Mouse (Mus musculus): ENCODE results near the gene Frmd4b.

Frmd4b gene

GRCm38 (mm10) chr6:97457210-97457609, 160.1 kb downstream of the Frmd4b start:
- POLR2A ChIA-PET, result interaction anchor here in 1 of 4 experiments (0.6 kb wide), 1 partner anchor 252 kb away, joined by 5 read pairs; no protein-coding TSS in a partner anchor
- CTCF ChIA-PET, result no interaction called here

DNA sequence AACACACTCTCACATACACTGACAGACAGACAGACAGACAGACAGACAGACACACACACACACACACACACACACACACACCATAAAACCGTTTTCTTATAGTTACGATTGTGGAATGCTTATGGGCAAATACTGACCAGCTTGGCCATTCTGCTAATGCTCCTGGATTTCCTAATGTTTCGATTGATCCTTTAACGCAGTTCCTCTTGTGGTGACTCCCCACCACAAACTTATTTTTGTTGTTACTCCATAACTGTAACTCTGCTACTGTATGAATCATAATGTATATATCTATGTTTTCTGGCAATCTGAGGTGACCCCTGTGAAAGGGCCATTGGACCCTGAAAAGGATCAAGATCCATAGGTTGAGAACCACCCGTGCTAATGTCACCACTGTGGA, 165.1 kb downstream of the Frmd4b start:
- POLR2A ChIA-PET, result no interaction called here
- CTCF ChIA-PET, result interaction anchor here in 1 of 4 experiments (0.6 kb wide), 1 partner anchor 644 kb away, joined by 3 read pairs; no protein-coding TSS in a partner anchor

GRCm38 (mm10) chr6:97449806-97450205, 167.5 kb downstream of the Frmd4b start:
- POLR2A ChIA-PET, result no interaction called here
- CTCF ChIA-PET, result no interaction called here

GRCm38 (mm10) chr6:97447020-97447419, 170.3 kb downstream of the Frmd4b start:
- CTCF ChIA-PET, result no interaction called here
- POLR2A ChIA-PET, result no interaction called here

- ChIA-PET POLR2A (no interaction called here), CTCF (no interaction called here)
Observed at GRCm38 (mm10) chr6:97444145-97444544, 173.2 kb downstream of the Frmd4b start.

DNA sequence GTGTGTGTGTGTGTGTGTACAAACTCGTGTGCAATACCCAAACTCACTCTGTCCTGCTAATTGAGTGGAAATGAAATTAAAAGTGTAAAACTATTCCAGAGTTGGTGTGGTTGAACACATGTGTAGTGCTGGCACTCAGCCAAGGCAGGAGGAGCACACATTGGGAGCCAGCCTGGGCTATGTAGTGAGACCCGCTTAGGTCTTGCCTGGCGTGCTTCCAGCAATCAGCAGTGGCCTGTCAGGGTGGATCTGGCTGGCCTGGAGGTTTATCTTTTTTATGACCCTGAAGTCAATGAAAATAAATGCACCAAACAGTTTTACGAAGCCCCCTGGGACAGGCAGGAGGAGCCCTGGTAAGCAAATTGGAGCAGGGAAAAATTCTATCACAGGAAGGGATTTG, 173.8 kb downstream of the Frmd4b start:
- CTCF ChIA-PET, result no interaction called here

DNA sequence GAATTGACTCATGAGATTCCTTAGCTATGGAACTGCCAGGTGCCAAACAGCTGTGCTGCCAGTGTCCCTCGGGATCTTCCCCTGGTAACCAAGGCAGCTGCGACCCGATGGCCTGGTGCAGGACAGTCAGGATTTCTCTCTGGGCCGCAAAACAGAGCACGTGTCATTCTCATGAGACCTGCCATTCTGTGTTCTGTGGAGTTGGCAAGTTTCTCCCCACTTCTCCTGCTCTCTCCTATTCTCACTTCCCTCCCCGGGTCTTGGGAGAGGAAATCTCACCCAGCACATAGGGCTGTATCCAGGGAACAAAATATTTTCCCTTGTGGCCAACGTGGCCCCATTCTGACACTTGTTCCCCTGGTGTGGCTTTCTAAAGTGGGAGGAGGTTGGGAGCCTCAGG, 176.0 kb downstream of the Frmd4b start:
- ChIA-PET CTCF (interaction anchor here in 1 of 4 experiments (1.4 kb wide), 1 partner anchor 21 kb away, joined by 3 read pairs; no protein-coding TSS in a partner anchor), POLR2A (no interaction called here)

More for the DNA sequence above, 173.8 kb downstream of the Frmd4b start:
- POLR2A ChIA-PET, result no interaction called here

DNA sequence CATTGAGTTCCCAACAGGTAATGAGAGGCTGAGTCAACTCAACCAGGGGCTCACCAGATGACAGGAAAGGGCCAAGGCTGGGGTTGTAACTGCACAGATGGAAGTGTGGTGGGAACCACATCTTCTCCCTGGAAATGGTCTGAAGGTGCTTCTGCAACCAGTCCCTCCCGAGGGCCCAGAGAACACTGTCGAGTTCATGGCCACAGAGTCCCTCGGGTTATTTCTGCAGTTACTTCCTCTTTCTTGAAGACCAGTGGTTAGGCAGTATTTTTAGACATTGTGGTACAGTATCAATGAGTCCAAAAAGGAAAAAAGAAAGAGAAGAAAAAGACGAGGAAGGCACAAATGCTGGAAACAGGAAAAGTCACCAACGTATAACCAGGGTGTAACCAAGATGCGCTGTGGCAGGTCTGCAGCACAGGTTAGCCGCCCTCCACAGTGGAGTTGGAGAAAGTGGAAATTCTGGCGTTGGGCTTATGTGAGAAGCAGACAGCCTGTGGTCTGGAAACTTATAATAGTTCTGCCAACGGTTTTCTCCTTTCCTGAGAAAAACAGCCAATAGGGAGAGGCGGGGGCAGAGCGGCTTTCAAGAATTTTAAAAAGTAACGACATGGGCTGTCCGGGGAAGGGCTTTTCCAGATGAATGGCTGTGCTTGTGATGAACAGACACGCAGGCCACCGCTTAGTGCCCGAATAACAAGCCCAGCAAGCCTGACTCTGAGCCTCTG, 178.3 kb downstream of the Frmd4b start:
- CTCF ChIA-PET, result no interaction called here
- POLR2A ChIA-PET, result no interaction called here

DNA sequence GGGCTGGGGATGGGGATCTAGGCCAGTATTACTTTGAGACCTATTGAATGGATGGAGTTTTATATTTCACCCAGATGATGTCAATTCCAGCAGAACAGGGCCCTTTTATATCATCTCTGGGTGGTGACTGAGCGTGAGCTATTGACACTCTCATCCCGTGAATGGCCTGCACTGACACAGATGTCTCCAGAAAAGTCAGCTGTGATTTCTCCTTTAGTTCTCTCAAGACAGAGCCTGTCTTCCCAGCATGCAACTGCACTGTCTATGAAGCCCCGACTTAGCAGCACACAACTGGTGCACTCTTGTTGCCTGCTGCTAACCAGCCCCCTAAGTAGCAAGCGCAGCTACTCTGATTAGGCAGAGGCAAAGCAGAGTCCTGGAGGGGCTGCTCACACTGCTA, 182.6 kb downstream of the Frmd4b start:
- CTCF ChIA-PET, result no interaction called here
- POLR2A ChIA-PET, result no interaction called here

DNA sequence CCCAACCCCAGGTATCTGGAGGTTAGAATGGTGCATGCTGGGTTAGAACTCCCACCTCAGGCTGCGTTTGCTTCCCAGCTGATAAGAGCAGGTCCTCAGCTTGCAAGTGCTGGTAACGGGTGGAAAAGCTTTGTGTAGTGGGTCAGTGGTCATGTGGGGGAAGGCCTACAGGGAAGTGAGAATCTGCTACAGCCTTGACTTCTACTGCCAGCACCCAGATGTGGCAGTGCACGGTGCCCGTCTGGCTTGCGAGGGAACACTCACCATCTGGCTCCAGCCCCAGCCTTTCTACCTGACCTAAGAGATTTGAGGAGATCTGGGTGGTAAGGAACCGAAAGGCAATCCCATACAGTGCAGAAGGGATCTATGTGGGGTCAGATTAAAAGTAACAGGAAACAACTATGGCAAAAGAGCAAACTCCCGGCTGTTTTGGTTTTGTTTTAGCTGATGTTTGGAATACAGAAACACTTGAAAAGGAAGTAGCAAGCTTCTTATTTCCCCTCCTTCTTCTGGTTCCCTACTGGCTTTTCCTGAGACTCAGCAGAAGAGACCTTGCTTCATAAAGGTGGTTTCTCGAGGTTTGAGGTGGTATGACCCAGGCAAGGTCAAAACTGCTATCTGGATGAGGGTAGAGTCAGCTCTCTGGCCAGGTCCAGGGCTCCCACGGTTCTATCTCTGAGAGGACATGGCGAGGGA, 185.9 kb downstream of the Frmd4b start:
- ChIA-PET CTCF (interaction anchor here in 1 of 4 experiments (0.7 kb wide), 1 partner anchor 1538 kb away, joined by 3 read pairs; no protein-coding TSS in a partner anchor), POLR2A (interaction anchor here in 1 of 4 experiments (0.6 kb wide), 1 partner anchor 589 kb away, joined by 4 read pairs; no protein-coding TSS in a partner anchor)

- CTCF ChIA-PET, result no interaction called here
Observed at GRCm38 (mm10) chr6:97430519-97430918, 186.8 kb downstream of the Frmd4b start.

GRCm38 (mm10) chr6:97429688-97430343, 187.5 kb downstream of the Frmd4b start:
- ChIA-PET CTCF (no interaction called here), POLR2A (no interaction called here)

More at GRCm38 (mm10) chr6:97430519-97430918, 186.8 kb downstream of the Frmd4b start:
- POLR2A ChIA-PET, result no interaction called here

DNA sequence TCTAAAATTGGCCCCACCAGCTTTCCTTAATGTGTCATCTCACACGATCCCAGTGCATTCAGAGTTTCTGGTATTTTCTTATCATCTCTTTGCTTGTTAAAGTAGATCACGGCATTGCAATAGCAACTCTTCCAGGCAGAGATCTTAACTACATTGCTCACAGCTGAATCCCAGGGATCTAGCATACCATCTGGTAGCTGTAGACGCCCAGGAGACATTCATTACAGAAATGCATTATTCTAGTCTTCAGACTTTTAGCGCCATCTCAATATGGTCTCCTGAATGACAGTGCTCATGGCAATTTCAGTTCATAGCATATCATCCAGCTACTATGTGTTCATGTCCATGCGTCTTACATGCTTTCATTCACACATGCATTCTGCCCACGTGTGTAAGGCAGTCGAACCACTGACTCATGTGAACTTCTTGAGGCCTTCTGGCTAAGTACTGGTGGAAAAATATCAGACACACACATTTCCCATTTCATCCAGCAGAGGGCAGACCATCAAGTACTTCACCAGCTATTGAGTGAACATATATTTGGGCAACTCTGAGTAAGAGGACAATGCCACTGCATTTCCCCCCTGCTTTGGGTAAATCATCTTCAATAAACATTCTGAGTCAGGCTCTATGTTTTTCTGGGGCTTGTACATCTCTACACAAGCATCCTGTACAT, 197.4 kb downstream of the Frmd4b start:
- POLR2A ChIA-PET, result interaction anchor here in 3 of 4 experiments (0.5 to 1.6 kb wide), 8 partner anchors 23 to 321 kb away, joined by 3 to 4 read pairs (median 3); partner anchors contain the start of gene Uba3 (in 1 of the 3)
- CTCF ChIA-PET, result interaction anchor here (0.5 to 2.3 kb wide), 28 partner anchors 13 to 583 kb away, joined by 3 to 14 read pairs (median 4); partner anchors contain the start of genes Eogt (in 1 of the 4), Lmod3 (in 1 of the 4) and Uba3 (in 1 of the 4)

DNA sequence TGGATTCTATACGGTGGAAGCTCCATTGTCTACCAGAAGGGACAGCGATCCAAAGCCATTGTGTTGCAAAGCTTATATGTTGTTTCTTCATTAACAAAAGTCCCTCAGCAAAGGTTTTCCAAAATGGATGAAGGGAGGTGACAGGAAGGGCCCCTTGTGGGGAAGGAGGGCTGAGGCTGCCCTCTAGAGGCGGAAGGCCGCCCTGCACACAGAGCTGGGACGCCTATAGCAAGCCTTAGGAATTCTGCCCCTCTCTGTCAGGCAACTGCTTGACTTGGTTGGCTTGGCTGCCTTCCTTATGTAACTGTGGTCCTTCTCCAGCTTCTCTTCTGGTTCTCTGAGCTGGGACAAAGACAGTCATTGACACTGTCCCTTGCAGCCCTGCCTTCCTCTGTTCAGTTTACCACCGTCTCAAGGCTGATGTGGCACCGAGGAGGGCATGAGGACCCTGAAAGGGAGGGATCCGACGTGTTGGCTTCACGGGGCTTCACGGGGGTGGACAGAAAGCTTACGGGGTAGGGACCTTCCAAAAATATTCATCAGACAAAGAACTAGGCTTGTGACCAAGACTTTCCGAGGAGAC, 200.3 kb downstream of the Frmd4b start:
- ChIA-PET CTCF (interaction anchor here (0.6 to 4.0 kb wide), 54 partner anchors 9 to 341 kb away, joined by 3 to 42 read pairs (median 4); partner anchors contain the start of genes Lmod3 (in 2 of the 4), Uba3 (in 2 of the 4) and Arl6ip5 (in 1 of the 4)), POLR2A (interaction anchor here in 2 of 4 experiments (1.0 to 2.1 kb wide), 7 partner anchors 21 to 269 kb away, joined by 3 to 6 read pairs (median 5); partner anchors contain the start of genes Eogt (in 1 of the 2) and Uba3 (in 1 of the 2))

GRCm38 (mm10) chr6:97415578-97415977, 201.8 kb downstream of the Frmd4b start:
- ChIA-PET POLR2A (interaction anchor here in 1 of 4 experiments (0.6 to 1.3 kb wide), 3 partner anchors 19 to 500 kb away, joined by 3 to 5 read pairs (median 4); no protein-coding TSS in a partner anchor), CTCF (interaction anchor here in 3 of 4 experiments (0.7 to 4.0 kb wide), 8 partner anchors 137 to 908 kb away, joined by 3 to 42 read pairs (median 12); partner anchors contain the start of gene Lmod3 (in 2 of the 3))

DNA sequence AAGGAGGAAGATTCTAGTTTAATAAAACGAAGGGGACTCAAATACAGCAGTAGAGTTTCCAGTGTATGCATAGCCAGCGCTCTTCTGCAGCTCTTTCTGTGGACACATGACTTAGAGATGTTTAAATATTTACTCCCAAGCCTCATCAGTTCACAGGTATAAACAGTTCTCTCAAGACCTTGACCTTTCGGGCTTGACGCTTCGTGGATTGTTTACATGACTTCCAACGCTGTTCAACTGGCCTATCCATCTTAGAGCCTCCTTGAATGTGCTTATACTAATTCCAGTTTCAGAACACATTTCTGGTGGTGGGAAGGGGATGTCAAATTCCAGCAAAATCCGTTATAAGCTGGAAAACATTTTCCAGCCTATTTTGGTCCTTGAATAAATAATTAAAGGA, 203.9 kb downstream of the Frmd4b start:
- CTCF ChIA-PET, result interaction anchor here in 3 of 4 experiments (0.6 to 4.0 kb wide), 15 partner anchors 8 to 309 kb away, joined by 3 to 42 read pairs (median 6); partner anchors contain the start of gene Lmod3 (in 2 of the 3)

DNA sequence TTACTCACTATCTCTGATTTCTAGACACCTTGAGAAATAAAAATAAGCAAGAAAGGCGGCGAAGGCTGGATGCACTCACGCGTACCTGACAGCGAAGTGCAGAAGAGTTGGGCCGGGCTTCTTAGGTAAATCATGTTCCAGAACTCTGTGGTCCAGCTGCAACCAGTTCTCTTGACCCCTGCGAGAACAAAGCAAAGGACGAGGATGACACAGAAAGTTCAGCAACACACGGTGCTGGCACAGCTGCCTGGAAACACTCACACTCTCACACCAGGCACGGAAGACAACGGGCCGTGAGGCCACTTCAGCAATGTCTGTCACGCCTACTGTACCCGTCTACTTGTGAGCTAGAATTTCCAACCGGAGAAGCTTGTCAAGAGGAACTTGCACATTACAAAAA, 204.9 kb downstream of the Frmd4b start:
- POLR2A ChIA-PET, result interaction anchor here (0.6 to 3.2 kb wide), 12 partner anchors 10 to 1590 kb away, joined by 3 to 20 read pairs (median 4); no protein-coding TSS in a partner anchor

More for the DNA sequence above, 203.9 kb downstream of the Frmd4b start:
- POLR2A ChIA-PET, result interaction anchor here in 2 of 4 experiments (0.7 to 3.2 kb wide), 8 partner anchors 12 to 137 kb away, joined by 3 to 20 read pairs (median 5); no protein-coding TSS in a partner anchor

DNA sequence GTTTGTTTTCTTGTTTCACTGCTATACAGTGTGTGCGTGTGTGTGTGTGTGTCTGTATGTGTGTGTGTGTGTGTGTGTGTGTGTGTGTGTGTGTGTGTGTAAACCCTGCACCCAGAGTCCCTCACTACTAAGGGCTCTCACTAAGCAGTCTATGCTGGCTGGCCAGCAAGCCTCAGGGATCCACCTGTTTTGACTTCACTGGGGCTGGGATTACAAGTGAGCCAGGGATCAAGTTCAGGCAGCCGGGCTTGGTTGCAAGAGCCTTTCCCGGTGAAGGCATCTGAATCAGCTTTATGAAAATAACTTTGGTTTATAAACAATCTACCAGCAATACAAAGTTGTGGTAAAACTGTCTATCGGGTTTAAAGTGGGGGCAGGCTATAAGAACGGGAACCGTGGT, 206.0 kb downstream of the Frmd4b start:
- ChIA-PET CTCF (interaction anchor here in 1 of 4 experiments (1.6 kb wide), 1 partner anchor 163 kb away, joined by 4 read pairs; no protein-coding TSS in a partner anchor), POLR2A (interaction anchor here in 2 of 4 experiments (0.6 to 3.2 kb wide), 4 partner anchors 14 to 133 kb away, joined by 3 to 20 read pairs (median 8); no protein-coding TSS in a partner anchor)

More for the DNA sequence above, 204.9 kb downstream of the Frmd4b start:
- CTCF ChIA-PET, result interaction anchor here in 2 of 4 experiments (0.6 to 3.5 kb wide), 5 partner anchors 24 to 166 kb away, joined by 3 to 26 read pairs (median 3); no protein-coding TSS in a partner anchor
